Mouse (Mus musculus) layer of hippocampus, adult 18-20 months (tissue): ENCODE results near the gene Esrra. TPM values are rescaled to one million over a fixed set of nuclear protein-coding genes. Genes with fewer than 3 reads are reported as not detected.

Experiments
- DNase-seq, 2 experiments: peaks; one replicate each; pipeline ENCODE4 v3.0.0; 2022; ENCODE audit warnings: low spot score in 2 of 2
- long read RNA-seq: library from polyadenylated mRNA; stranded (forward); transcript quantifications from one replicate; pipeline ENCODE4 v2.0.0, GENCODE M21; 2021
- total RNA-seq, 2 experiments: library from RNA; stranded (reverse); gene quantifications; 2 replicates each; pipeline ENCODE4 v1.2.3; 2021

The Esrra gene
- 10 to 100 TPM; 59.5 to 59.6 TPM for total RNA-seq
- long read RNA-seq, transcript Esrra-201 (7 exons, 2,242 nt): major isoform, 12 of 164 reads
- long read RNA-seq, partial matches to known transcripts: 4 of 164 reads
- long read RNA-seq, other reads (novel, unspliced or antisense): 148 of 164 reads

GRCm38 (mm10) chr19:6921647-6922567 is at the start of gene Esrra:
Gene Esrra (minus strand): TSS chr19:6921813.
- DNase-seq: peak; percentile 100

GRCm38 (mm10) chr19:6970460-6971085 is 49.0 kb upstream of the Esrra start:
- no peak for DNase-seq

GRCm38 (mm10) chr19:6969665-6970381 is 48.2 kb upstream of the Esrra start:
- no peak for DNase-seq

GRCm38 (mm10) chr19:6969291-6969664 is 47.7 kb upstream of the Esrra start:
- DNase-seq: no peak

GRCm38 (mm10) chr19:6968491-6969271 is 47.1 kb upstream of the Esrra start:
- DNase-seq: no peak

- no peak for DNase-seq
These were observed 34.8 kb upstream of the Esrra start for GRCm38 (mm10) chr19:6956461-6956860.

GRCm38 (mm10) chr19:6955424-6955823 is 33.8 kb upstream of the Esrra start:
- DNase-seq: no peak

GRCm38 (mm10) chr19:6954046-6954445 is 32.4 kb upstream of the Esrra start:
- DNase-seq: no peak

GRCm38 (mm10) chr19:6952712-6953037 is 31.1 kb upstream of the Esrra start:
- no peak for DNase-seq

- peak; percentile 62 to 75 for DNase-seq
These were observed 30.5 kb upstream of the Esrra start for GRCm38 (mm10) chr19:6951994-6952711.

- peak; percentile 94 to 96 for DNase-seq
These were observed 29.9 kb upstream of the Esrra start for GRCm38 (mm10) chr19:6951381-6951968.

- peak; percentile 61 to 78 for DNase-seq
These were observed 29.1 kb upstream of the Esrra start for GRCm38 (mm10) chr19:6950613-6951153.

- DNase-seq: no peak
These were observed 28.3 kb upstream of the Esrra start for GRCm38 (mm10) chr19:6949951-6950350.

GRCm38 (mm10) chr19:6949532-6949931 is 27.9 kb upstream of the Esrra start:
- no peak for DNase-seq

- no peak for DNase-seq
These were observed 26.6 kb upstream of the Esrra start for GRCm38 (mm10) chr19:6948186-6948585.

- no peak for DNase-seq
These were observed 26.1 kb upstream of the Esrra start for GRCm38 (mm10) chr19:6947742-6948141.

GRCm38 (mm10) chr19:6943709-6944108 is 22.1 kb upstream of the Esrra start:
- no peak for DNase-seq

GRCm38 (mm10) chr19:6942764-6943163 is 21.2 kb upstream of the Esrra start:
- no peak for DNase-seq

GRCm38 (mm10) chr19:6942249-6942691 is 20.7 kb upstream of the Esrra start, which contains the start of gene Gpr137:
Gene Gpr137 (minus strand): TSS chr19:6942480.
- peak; percentile 90 to 96 for DNase-seq
